Mouse (Mus musculus) adrenal gland, postnatal 4 days (tissue): ENCODE results near the gene Ccdc163. TPM values are rescaled to one million over a fixed set of nuclear protein-coding genes. Genes with fewer than 3 reads are reported as not detected.
"Not testable (repeated sequence)": the region's sequence is repeated elsewhere in the genome, so short reads cannot be mapped to it uniquely, and the experiment has no call there.

Source experiments
- DNase-seq, 2 experiments: peaks; one replicate each; pipeline ENCODE4 v3.0.0; 2021 to 2022; ENCODE audit warnings: low spot score in 2 of 2, mixed read lengths in 2 of 2
- long read RNA-seq, 2 experiments: library from polyadenylated mRNA; stranded (forward); transcript quantifications; one replicate each; pipeline ENCODE4 v2.0.0; 2021
- total RNA-seq, 2 experiments: library from RNA; stranded (reverse); gene quantifications; 2 replicates each; pipeline ENCODE4 v1.2.3; 2021

Gene Ccdc163
- 10 to 100 TPM; 22.3 to 22.6 TPM for total RNA-seq
- long read RNA-seq, experiment 1, partial matches to known transcripts: 0 of 6 reads
- long read RNA-seq, experiment 1, other reads (novel, unspliced or antisense): 2 of 6 reads
- long read RNA-seq, experiment 2, partial matches to known transcripts: 1 of 8 reads
- long read RNA-seq, experiment 2, other reads (novel, unspliced or antisense): 4 of 8 reads

GRCm38 (mm10) chr4:116708201-116708764 lies at the start of gene Ccdc163, which contains the start of gene Mmachc:
Gene Ccdc163 (plus strand): TSS chr4:116708509.
Gene Mmachc (minus strand): TSS chr4:116708406.
- peak; percentile 31 to 76 for DNase-seq

GRCm38 (mm10) chr4:116659474-116659873 lies 48.8 kb upstream of the Ccdc163 start:
- no peak for DNase-seq

GRCm38 (mm10) chr4:116659916-116660315 lies 48.4 kb upstream of the Ccdc163 start:
- not testable (repeated sequence) for DNase-seq

- no peak for DNase-seq
Observed at GRCm38 (mm10) chr4:116660829-116661228, 47.5 kb upstream of the Ccdc163 start.

GRCm38 (mm10) chr4:116661998-116662397 lies 46.3 kb upstream of the Ccdc163 start:
- no peak for DNase-seq

GRCm38 (mm10) chr4:116666625-116667024 lies 41.7 kb upstream of the Ccdc163 start:
- DNase-seq: no peak

GRCm38 (mm10) chr4:116668145-116668544 lies 40.2 kb upstream of the Ccdc163 start:
- no peak for DNase-seq

GRCm38 (mm10) chr4:116669291-116669690 lies 39.0 kb upstream of the Ccdc163 start:
- DNase-seq: no peak

GRCm38 (mm10) chr4:116672785-116673184 lies 35.5 kb upstream of the Ccdc163 start:
- DNase-seq: peak; percentile 24 to 43

- not testable (repeated sequence) for DNase-seq
Observed at GRCm38 (mm10) chr4:116674761-116675160, 33.5 kb upstream of the Ccdc163 start.

GRCm38 (mm10) chr4:116676027-116676426 lies 32.3 kb upstream of the Ccdc163 start:
- DNase-seq: no peak

GRCm38 (mm10) chr4:116677808-116678207 lies 30.5 kb upstream of the Ccdc163 start:
- DNase-seq: no peak

GRCm38 (mm10) chr4:116679141-116679540 lies 29.2 kb upstream of the Ccdc163 start:
- DNase-seq: no peak

GRCm38 (mm10) chr4:116680521-116680920 lies 27.8 kb upstream of the Ccdc163 start:
- DNase-seq: not testable (repeated sequence)

- DNase-seq: no peak
Observed at GRCm38 (mm10) chr4:116683957-116684356, 24.4 kb upstream of the Ccdc163 start.

- no peak for DNase-seq
Observed at GRCm38 (mm10) chr4:116684665-116685064, 23.6 kb upstream of the Ccdc163 start.

GRCm38 (mm10) chr4:116685402-116686061 lies 22.8 kb upstream of the Ccdc163 start, which contains the start of gene Prdx1:
Gene Prdx1 (plus strand): TSS chr4:116685544.
- DNase-seq: peak; percentile 96 to 97

GRCm38 (mm10) chr4:116687041-116687440 lies 21.3 kb upstream of the Ccdc163 start:
- DNase-seq: no peak

GRCm38 (mm10) chr4:116689309-116689876 lies 18.9 kb upstream of the Ccdc163 start:
- no peak for DNase-seq

GRCm38 (mm10) chr4:116692146-116692545 lies 16.2 kb upstream of the Ccdc163 start:
- no peak for DNase-seq

- DNase-seq: no peak
Observed at GRCm38 (mm10) chr4:116693785-116694184, 14.5 kb upstream of the Ccdc163 start.
